Mouse (Mus musculus) heart, embryonic 11.5 days (tissue): Measurements from ENCODE around the gene Plch1. TPM values are rescaled to one million over a fixed set of nuclear protein-coding genes. Genes with fewer than 3 reads are reported as not detected.

Experiments used
- ATAC-seq: fragments of 200-750 bp; cut with Nextera tagmentation; replicated peaks from 2 replicates; pipeline ENCODE4 v1.8.0; 2017; ENCODE audit warnings: moderate library complexity; ENCODE audit not compliant: insufficient number of reproducible peaks, low FRiP score, low TSS enrichment
- H3K27ac ChIP-seq: fragments of 300-500 bp; sonication (generic); 2 replicates; pipeline ENCODE4 v1.5.1; 2014; ENCODE audit warnings: mild to moderate bottlenecking, low read depth, low read length
- H3K27me3 ChIP-seq: fragments of 300-500 bp; sonication (generic); 2 replicates; pipeline ENCODE4 v1.6.1; 2014; ENCODE audit warnings: mild to moderate bottlenecking, low read length, mixed read lengths; ENCODE audit not compliant: control insufficient read depth, insufficient read depth
- H3K36me3 ChIP-seq: fragments of 300-500 bp; sonication (generic); 2 replicates; pipeline ENCODE4 v1.6.1; 2014; ENCODE audit warnings: mild to moderate bottlenecking, low read length, moderate library complexity, mixed read lengths; ENCODE audit not compliant: control insufficient read depth, insufficient read depth
- H3K4me1 ChIP-seq: fragments of 300-500 bp; sonication (generic); 2 replicates; pipeline ENCODE4 v1.6.1; 2014; ENCODE audit warnings: low read length; ENCODE audit not compliant: control insufficient read depth, insufficient read depth
- H3K4me2 ChIP-seq: fragments of 300-500 bp; sonication (generic); 2 replicates; pipeline ENCODE4 v1.6.1; 2014; ENCODE audit warnings: mild to moderate bottlenecking, moderate library complexity
- H3K4me3 ChIP-seq: fragments of 300-500 bp; sonication (generic); 2 replicates; pipeline ENCODE4 v1.5.1; 2014; ENCODE audit warnings: low read depth, low read length
- H3K9ac ChIP-seq: fragments of 300-500 bp; sonication (generic); 2 replicates; pipeline ENCODE4 v1.6.1; 2014; ENCODE audit warnings: mild to moderate bottlenecking, low read depth, low read length, moderate library complexity
- H3K9me3 ChIP-seq: fragments of 300-500 bp; sonication (generic); replicated peaks from 2 replicates; pipeline ENCODE4 v1.6.1; 2016; ENCODE audit warnings: low read length; ENCODE audit not compliant: control insufficient read depth
- WGBS: fragments of 180-500 bp; shearing (Covaris S2); extraction: QIAGEN DNeasy Blood & Tissue Kit; methylation state at CpG from one replicate; pipeline ENCODE4 v1.1.7; 2014; ENCODE audit not compliant: insufficient replicate concordance; 5-methylcytosine and 5-hydroxymethylcytosine counted together
- polyA plus RNA-seq: library from polyadenylated mRNA; unstranded; fragments of >200 nt; fragmentation: Nextera tagmentation; extraction: Ambion mirVana; gene quantifications from 2 replicates; pipeline ENCODE4 v1.2.1, GENCODE M21; 2014

Plch1 gene
- polyA plus RNA-seq, 1 experiment from 2014 or later: 0.99 TPM

DNA sequence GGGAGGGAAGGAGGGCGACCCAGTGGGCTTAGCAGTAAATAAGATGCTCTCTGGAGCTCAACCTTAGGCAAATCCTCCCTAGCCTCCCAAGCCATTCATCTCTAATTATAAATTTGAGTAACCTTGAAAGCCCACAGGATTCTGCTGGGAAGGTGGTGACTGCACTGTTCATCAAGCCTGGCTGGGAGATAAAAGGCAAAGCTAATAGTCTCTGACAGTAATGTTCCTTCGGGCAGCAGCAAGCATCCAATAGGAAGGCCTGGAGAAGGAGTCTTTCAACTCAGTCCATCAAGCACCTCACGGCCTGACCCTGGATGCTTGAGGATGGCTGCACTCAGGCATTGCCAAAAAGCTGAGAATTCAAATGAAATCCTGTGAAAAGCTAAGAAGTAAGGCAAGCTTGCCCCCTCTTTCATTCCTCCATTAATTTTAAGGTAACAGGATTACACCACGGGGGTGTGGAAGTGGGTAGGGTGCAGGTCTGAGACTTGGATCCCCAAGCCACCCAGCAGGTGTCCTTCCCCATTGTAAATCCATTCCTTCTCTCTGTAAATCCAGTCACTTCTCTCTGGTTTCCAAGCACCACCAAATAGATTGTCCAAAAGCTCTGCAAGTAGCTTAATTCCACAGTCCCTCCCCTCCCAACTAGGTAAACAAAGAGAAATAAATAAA, 20.1 kb downstream of the Plch1 start:
- Histone ChIP-seq H3K4me3 (no peak overlapping the region), H3K36me3 (no peaks in the 10 kb centered on the region), H3K9me3 (no peaks in the 10 kb centered on the region), H3K9ac (no peak overlapping the region), H3K27ac (no peak overlapping the region), H3K4me2 (no peak overlapping the region), H3K4me1 (no peaks in the 10 kb centered on the region), H3K27me3 (no peaks in the 10 kb centered on the region)
- no peak for ATAC-seq
- WGBS: 36% methylated on average over 4 of the region's 4 CpGs

DNA sequence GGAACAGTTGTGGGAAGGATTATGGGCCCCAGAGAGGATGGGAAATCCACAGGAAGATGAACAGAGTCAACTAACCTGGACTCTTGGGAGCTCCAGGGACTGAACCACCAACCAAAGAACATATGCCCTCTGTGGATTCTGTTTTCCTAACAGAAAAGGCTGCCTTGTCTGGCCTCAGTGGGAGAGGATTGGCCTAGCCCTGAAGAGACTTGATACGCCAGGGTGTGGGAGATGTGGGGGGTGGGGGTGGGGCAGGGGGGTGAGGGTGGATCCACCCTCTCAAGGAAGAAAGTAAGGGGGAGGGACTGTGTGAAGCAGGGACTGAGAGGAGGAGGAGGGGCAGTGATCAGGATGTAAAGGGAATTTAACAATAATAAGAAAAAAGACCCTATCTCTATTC, 26.5 kb downstream of the Plch1 start:
- Histone ChIP-seq H3K4me3 (no peak overlapping the region), H3K27me3 (no peaks in the 10 kb centered on the region), H3K36me3 (no peaks in the 10 kb centered on the region), H3K27ac (no peak overlapping the region), H3K4me2 (no peak overlapping the region), H3K4me1 (no peaks in the 10 kb centered on the region), H3K9ac (no peak overlapping the region), H3K9me3 (no peaks in the 10 kb centered on the region)
- WGBS: 8% methylated on average over 1 of the region's 1 CpGs
- no peak for ATAC-seq

GRCm38 (mm10) chr3:63871249-63871648, 28.0 kb downstream of the Plch1 start:
- Histone ChIP-seq H3K4me1 (no peaks in the 10 kb centered on the region), H3K9ac (no peak overlapping the region), H3K4me3 (no peak overlapping the region), H3K9me3 (no peaks in the 10 kb centered on the region), H3K36me3 (no peaks in the 10 kb centered on the region), H3K27ac (no peak overlapping the region), H3K27me3 (no peaks in the 10 kb centered on the region), H3K4me2 (no peak overlapping the region)
- 42% methylated on average over 2 of the region's 2 CpGs for WGBS
- no peak for ATAC-seq

DNA sequence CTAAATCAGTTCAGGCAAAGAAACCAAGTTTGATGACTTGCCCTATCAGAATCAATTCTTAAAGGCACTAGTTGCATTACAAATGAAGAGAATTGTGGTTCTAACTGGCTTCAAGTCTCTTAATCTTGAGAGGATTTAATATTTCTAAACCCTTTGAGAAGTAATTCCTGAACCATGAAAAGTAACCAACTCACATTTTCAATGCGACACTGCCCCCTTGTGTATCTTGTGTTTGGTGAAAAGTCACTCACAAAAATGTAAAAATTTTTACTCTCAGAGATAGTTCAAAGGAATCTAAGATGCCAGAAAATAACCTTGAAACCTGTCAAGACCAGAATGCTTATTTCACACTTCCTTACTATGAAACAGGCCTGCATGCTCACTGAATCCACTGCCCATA, 31.0 kb downstream of the Plch1 start:
- WGBS: 52% methylated on average over 1 of the region's 1 CpGs

GRCm38 (mm10) chr3:63865069-63865468, 34.2 kb downstream of the Plch1 start:
- Histone ChIP-seq H3K36me3 (no peaks in the 10 kb centered on the region), H3K4me1 (no peaks in the 10 kb centered on the region), H3K9me3 (no peaks in the 10 kb centered on the region), H3K4me2 (no peak overlapping the region), H3K27me3 (no peaks in the 10 kb centered on the region), H3K27ac (no peak overlapping the region), H3K9ac (no peak overlapping the region), H3K4me3 (no peak overlapping the region)
- ATAC-seq: no peak
- 61% methylated on average over 2 of the region's 2 CpGs for WGBS

More for the DNA sequence above, 31.0 kb downstream of the Plch1 start:
- H3K36me3 ChIP-seq: no peaks in the 10 kb centered on the region
- H3K4me3 ChIP-seq: no peak overlapping the region
- no peak overlapping the region for H3K4me2 ChIP-seq
- H3K27me3 ChIP-seq: no peaks in the 10 kb centered on the region
- no peak for ATAC-seq
- no peak overlapping the region for H3K27ac ChIP-seq
- no peak overlapping the region for H3K9ac ChIP-seq
- H3K9me3 ChIP-seq: no peaks in the 10 kb centered on the region
- H3K4me1 ChIP-seq: no peaks in the 10 kb centered on the region

DNA sequence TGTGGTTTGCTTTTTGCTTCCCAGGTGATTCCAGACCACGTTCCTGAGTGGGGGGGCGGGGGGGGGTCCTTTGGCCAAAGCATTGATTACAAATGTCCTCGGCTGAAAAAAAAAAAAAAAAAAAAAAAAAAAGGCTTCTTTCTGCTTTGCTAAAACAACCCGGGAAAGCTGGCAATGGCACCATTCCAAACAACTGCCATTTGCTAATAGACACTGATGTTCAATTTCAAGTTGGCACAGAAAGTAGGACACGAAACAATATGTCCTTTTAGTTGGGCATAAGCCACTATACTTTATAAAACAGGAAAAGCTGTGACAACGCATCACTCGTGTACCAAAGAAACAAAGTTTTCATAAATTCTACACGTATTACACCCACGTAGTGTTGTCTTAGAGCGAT, 36.6 kb downstream of the Plch1 start:
- no peak overlapping the region for H3K9ac ChIP-seq
- H3K9me3 ChIP-seq: no peaks in the 10 kb centered on the region
- H3K27ac ChIP-seq: no peak overlapping the region
- H3K4me1 ChIP-seq: no peaks in the 10 kb centered on the region
- no peak overlapping the region for H3K4me2 ChIP-seq
- H3K36me3 ChIP-seq: no peaks in the 10 kb centered on the region
- no peaks in the 10 kb centered on the region for H3K27me3 ChIP-seq
- H3K4me3 ChIP-seq: no peak overlapping the region
- no peak for ATAC-seq
- WGBS: 77% methylated on average over 10 of the region's 10 CpGs

GRCm38 (mm10) chr3:63852828-63853227, 46.4 kb downstream of the Plch1 start:
- WGBS: 70% methylated on average over 5 of the region's 5 CpGs
- H3K27me3 ChIP-seq: no peaks in the 10 kb centered on the region
- ATAC-seq: no peak
- no peak overlapping the region for H3K9ac ChIP-seq
- H3K4me2 ChIP-seq: no peak overlapping the region
- H3K9me3 ChIP-seq: no peaks in the 10 kb centered on the region
- H3K27ac ChIP-seq: no peak overlapping the region
- no peaks in the 10 kb centered on the region for H3K4me1 ChIP-seq
- H3K36me3 ChIP-seq: no peaks in the 10 kb centered on the region
- H3K4me3 ChIP-seq: no peak overlapping the region

DNA sequence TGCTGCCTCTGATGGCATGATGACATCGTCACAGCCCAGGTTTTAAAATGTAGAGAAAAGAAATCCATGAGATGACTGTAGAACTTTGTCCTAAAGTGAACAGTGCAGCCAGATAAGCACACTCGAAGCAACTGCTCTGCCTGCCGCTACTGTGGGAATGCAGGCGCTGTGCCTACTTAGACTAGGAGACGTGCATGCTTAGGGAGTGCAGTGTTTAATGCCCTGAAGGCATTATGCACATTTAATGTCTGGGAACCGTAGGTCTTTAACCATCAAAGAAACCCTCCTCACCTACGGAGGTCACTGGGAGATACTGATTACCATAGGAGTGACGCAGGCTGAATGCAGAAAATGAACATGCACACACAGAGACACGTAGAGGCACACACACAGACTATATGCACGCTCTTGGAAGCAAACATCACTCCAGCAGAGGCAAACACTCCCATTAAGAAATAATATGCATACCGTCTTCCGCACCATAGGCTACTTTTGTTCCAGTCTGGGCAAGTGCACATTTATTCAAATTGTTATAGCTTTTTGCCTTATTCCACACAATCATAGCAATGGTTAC, 48.1 kb downstream of the Plch1 start:
- 64% methylated on average over 12 of the region's 12 CpGs for WGBS

DNA sequence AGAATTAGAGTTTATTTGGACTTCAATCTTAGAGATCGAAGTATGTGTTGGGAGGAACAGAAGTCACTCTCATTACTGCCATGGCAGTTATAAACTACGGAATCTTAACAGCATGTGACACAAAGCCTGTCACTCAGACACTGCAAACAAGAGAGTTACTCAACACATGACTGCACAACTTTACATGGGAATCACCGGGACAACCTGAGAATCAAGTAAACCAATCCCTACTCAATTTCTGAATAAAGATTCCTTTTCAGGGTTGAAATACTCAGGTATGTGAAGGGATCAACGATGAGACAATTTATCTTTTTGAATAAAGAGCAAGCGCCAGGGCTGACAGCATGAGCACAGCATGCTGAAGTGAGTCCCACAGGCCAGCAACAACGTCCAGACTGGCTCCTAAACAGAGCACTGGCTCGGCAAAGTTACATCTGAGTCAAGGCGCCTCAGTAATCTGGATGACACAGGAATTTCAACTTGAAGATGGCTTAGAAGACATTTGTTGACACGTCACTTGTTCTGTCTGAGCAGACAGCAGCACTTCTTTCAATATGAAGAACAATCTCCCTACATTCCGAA, 49.4 kb downstream of the Plch1 start:
- 52% methylated on average over 10 of the region's 10 CpGs for WGBS
- no peak for ATAC-seq

More for the DNA sequence above, 48.1 kb downstream of the Plch1 start:
- no peak overlapping the region for H3K27ac ChIP-seq
- no peak overlapping the region for H3K4me3 ChIP-seq
- H3K9ac ChIP-seq: no peak overlapping the region
- no peak for ATAC-seq
- H3K4me1 ChIP-seq: no peaks in the 10 kb centered on the region
- no peaks in the 10 kb centered on the region for H3K36me3 ChIP-seq
- H3K27me3 ChIP-seq: no peaks in the 10 kb centered on the region
- H3K4me2 ChIP-seq: no peak overlapping the region
- no peaks in the 10 kb centered on the region for H3K9me3 ChIP-seq

More for the DNA sequence above, 49.4 kb downstream of the Plch1 start:
- Histone ChIP-seq H3K4me1 (no peaks in the 10 kb centered on the region), H3K9me3 (no peaks in the 10 kb centered on the region), H3K4me3 (no peak overlapping the region), H3K36me3 (no peaks in the 10 kb centered on the region), H3K9ac (no peak overlapping the region), H3K27me3 (no peaks in the 10 kb centered on the region), H3K4me2 (no peak overlapping the region), H3K27ac (no peak overlapping the region)
